Mouse (Mus musculus): ENCODE measurements around the gene Helq. TPM values are rescaled to one million over a fixed set of nuclear protein-coding genes. Genes with fewer than 3 reads are reported as not detected.

Helq gene
- polyA plus RNA-seq, 1 experiment, result 4.8 TPM

GRCm38 (mm10) chr5:100835862-100836538, 37.6 kb upstream of the Helq start:
- Histone ChIP-seq H3K4me1 (ENCODE audit: control insufficient read depth, insufficient read depth, insufficient read length, low read length) (no peaks in the 10 kb centered on the region), H3K36me3 (ENCODE audit: control insufficient read depth, insufficient read depth, low read length) (no peaks in the 10 kb centered on the region), H3K4me3 (ENCODE audit: low read depth, low read length) (no peak overlapping the region), H3K27ac (ENCODE audit: insufficient read depth, low read depth, low read length) (no peak overlapping the region), H3K27me3 (ENCODE audit: control insufficient read depth, insufficient read depth, low read length) (no peaks in the 10 kb centered on the region)
- 61% methylated on average over 9 of the region's 9 CpGs for WGBS
- TF ChIP-seq POLR2A (IDR thresholded peaks at IDR 0.05; ENCODE audit: low read depth, low read length) (no peak), CTCF (IDR thresholded peaks at IDR 0.05; ENCODE audit: extremely low read depth, insufficient read length, insufficient replicate concordance, low read depth, low read length) (no peak)

GRCm38 (mm10) chr5:100833841-100834240, 35.4 kb upstream of the Helq start:
- Histone ChIP-seq H3K4me1 (ENCODE audit: control insufficient read depth, insufficient read depth, insufficient read length, low read length) (no peaks in the 10 kb centered on the region), H3K4me3 (ENCODE audit: low read depth, low read length) (no peak overlapping the region), H3K27me3 (ENCODE audit: control insufficient read depth, insufficient read depth, low read length) (no peaks in the 10 kb centered on the region), H3K36me3 (ENCODE audit: control insufficient read depth, insufficient read depth, low read length) (no peaks in the 10 kb centered on the region), H3K27ac (ENCODE audit: insufficient read depth, low read depth, low read length) (no peak overlapping the region)
- WGBS, result 88% methylated on average over 2 of the region's 2 CpGs
- TF ChIP-seq CTCF (IDR thresholded peaks at IDR 0.05; ENCODE audit: extremely low read depth, insufficient read length, insufficient replicate concordance, low read depth, low read length), result no peak
- TF ChIP-seq POLR2A (IDR thresholded peaks at IDR 0.05; ENCODE audit: low read depth, low read length), result no peak

GRCm38 (mm10) chr5:100832680-100833079, 34.3 kb upstream of the Helq start:
- no peak overlapping the region for H3K4me3 ChIP-seq (ENCODE audit: low read depth, low read length)
- H3K27ac ChIP-seq (ENCODE audit: insufficient read depth, low read depth, low read length), result no peak overlapping the region
- TF ChIP-seq POLR2A (IDR thresholded peaks at IDR 0.05; ENCODE audit: low read depth, low read length) (no peak), CTCF (IDR thresholded peaks at IDR 0.05; ENCODE audit: extremely low read depth, insufficient read length, insufficient replicate concordance, low read depth, low read length) (no peak)
- H3K4me1 ChIP-seq (ENCODE audit: control insufficient read depth, insufficient read depth, insufficient read length, low read length), result no peaks in the 10 kb centered on the region
- H3K36me3 ChIP-seq (ENCODE audit: control insufficient read depth, insufficient read depth, low read length), result no peaks in the 10 kb centered on the region
- H3K27me3 ChIP-seq (ENCODE audit: control insufficient read depth, insufficient read depth, low read length), result no peaks in the 10 kb centered on the region
- 75% methylated on average over 3 of the region's 3 CpGs for WGBS

DNA sequence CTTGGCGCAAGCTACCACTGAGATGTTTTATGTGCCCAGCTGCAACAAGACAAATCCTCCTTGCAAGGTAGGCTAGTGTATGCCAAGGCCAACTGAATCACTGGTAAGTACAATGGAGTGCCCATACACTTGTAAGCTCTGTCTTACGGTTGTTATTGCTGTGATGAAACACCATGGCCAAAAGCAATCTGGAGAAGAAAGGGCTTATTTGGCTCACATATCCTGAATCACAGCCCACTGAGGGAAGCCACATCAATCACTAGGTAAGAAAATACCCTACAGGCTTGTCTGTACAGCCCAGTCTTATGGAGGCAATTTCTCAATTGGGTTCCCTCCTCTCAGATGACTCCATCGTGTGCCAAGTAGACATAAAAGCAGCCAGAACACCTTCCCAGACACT, 30.3 kb upstream of the Helq start:
- WGBS, result 76% methylated on average over 3 of the region's 3 CpGs
- H3K27ac ChIP-seq (ENCODE audit: insufficient read depth, low read depth, low read length), result no peak overlapping the region
- no peaks in the 10 kb centered on the region for H3K27me3 ChIP-seq (ENCODE audit: control insufficient read depth, insufficient read depth, low read length)
- H3K36me3 ChIP-seq (ENCODE audit: control insufficient read depth, insufficient read depth, low read length), result no peaks in the 10 kb centered on the region
- no peak overlapping the region for H3K4me3 ChIP-seq (ENCODE audit: low read depth, low read length)
- no peaks in the 10 kb centered on the region for H3K4me1 ChIP-seq (ENCODE audit: control insufficient read depth, insufficient read depth, insufficient read length, low read length)
- TF ChIP-seq POLR2A (IDR thresholded peaks at IDR 0.05; ENCODE audit: low read depth, low read length) (no peak), CTCF (IDR thresholded peaks at IDR 0.05; ENCODE audit: extremely low read depth, insufficient read length, insufficient replicate concordance, low read depth, low read length) (no peak)

DNA sequence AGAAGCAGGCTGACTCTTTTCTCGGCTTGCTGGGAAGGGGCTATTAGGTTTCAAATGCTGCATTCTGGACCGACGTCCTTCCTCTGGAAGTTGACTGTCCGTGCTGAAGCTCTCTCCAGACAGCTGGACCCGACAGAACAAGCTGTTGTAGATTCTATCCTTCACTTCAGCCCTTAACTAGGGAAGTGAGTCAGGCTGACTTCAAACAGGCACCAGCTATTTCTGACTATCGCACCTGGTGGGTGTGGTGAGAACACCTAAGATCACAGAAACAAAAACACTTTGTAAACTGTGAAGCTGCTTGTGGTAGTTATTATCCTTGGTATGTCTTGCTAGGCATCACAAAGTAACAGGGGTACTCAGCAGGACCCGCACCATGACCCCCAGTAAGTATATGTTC, 28.1 kb upstream of the Helq start:
- no peaks in the 10 kb centered on the region for H3K27me3 ChIP-seq (ENCODE audit: control insufficient read depth, insufficient read depth, low read length)
- H3K27ac ChIP-seq (ENCODE audit: insufficient read depth, low read depth, low read length), result no peak overlapping the region
- no peaks in the 10 kb centered on the region for H3K4me1 ChIP-seq (ENCODE audit: control insufficient read depth, insufficient read depth, insufficient read length, low read length)
- H3K4me3 ChIP-seq (ENCODE audit: low read depth, low read length), result no peak overlapping the region
- H3K36me3 ChIP-seq (ENCODE audit: control insufficient read depth, insufficient read depth, low read length), result no peaks in the 10 kb centered on the region
- TF ChIP-seq POLR2A (IDR thresholded peaks at IDR 0.05; ENCODE audit: low read depth, low read length) (no peak), CTCF (IDR thresholded peaks at IDR 0.05; ENCODE audit: extremely low read depth, insufficient read length, insufficient replicate concordance, low read depth, low read length) (no peak)
- 66% methylated on average over 7 of the region's 7 CpGs for WGBS

- Histone ChIP-seq H3K27me3 (ENCODE audit: control insufficient read depth, insufficient read depth, low read length) (no peaks in the 10 kb centered on the region), H3K4me3 (ENCODE audit: low read depth, low read length) (no peak overlapping the region), H3K36me3 (ENCODE audit: control insufficient read depth, insufficient read depth, low read length) (no peaks in the 10 kb centered on the region), H3K27ac (ENCODE audit: insufficient read depth, low read depth, low read length) (no peak overlapping the region), H3K4me1 (ENCODE audit: control insufficient read depth, insufficient read depth, insufficient read length, low read length) (no peaks in the 10 kb centered on the region)
- TF ChIP-seq CTCF (IDR thresholded peaks at IDR 0.05; ENCODE audit: extremely low read depth, insufficient read length, insufficient replicate concordance, low read depth, low read length) (peak; percentile 48; the same call in 1 of the 2 replicates), POLR2A (IDR thresholded peaks at IDR 0.05; ENCODE audit: low read depth, low read length) (no peak)
- WGBS, result 15% methylated on average over 2 of the region's 2 CpGs
Observed at GRCm38 (mm10) chr5:100825975-100826374, 27.6 kb upstream of the Helq start.

DNA sequence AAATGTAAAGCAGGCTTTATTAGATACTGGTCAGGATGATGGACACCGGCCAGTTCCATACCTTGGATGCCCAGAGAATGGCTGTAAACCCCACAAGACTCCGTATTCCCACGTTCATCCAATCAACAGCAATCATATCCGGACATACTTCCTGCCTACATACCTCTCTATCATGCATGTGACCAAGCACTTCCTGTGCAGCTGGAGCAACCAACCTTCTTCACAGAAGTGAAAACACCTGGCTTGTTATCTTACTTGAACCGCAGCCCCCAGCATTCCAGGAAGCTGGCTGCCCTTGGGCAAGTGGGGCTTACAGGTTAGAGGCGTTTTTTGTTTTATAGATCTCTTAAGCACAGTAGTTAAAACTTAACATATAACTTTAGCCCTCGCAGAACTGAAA, 24.4 kb upstream of the Helq start:
- 70% methylated on average over 7 of the region's 7 CpGs for WGBS
- H3K27me3 ChIP-seq (ENCODE audit: control insufficient read depth, insufficient read depth, low read length), result no peaks in the 10 kb centered on the region
- H3K4me3 ChIP-seq (ENCODE audit: low read depth, low read length), result no peak overlapping the region
- peaks cover 1% of the 10 kb centered on the region; the same call in 1 of the 2 replicates for H3K36me3 ChIP-seq (ENCODE audit: control insufficient read depth, insufficient read depth, low read length)
- TF ChIP-seq CTCF (IDR thresholded peaks at IDR 0.05; ENCODE audit: extremely low read depth, insufficient read length, insufficient replicate concordance, low read depth, low read length) (no peak), POLR2A (IDR thresholded peaks at IDR 0.05; ENCODE audit: low read depth, low read length) (no peak)
- no peak overlapping the region for H3K27ac ChIP-seq (ENCODE audit: insufficient read depth, low read depth, low read length)
- H3K4me1 ChIP-seq (ENCODE audit: control insufficient read depth, insufficient read depth, insufficient read length, low read length), result peaks cover 2% of the 10 kb centered on the region
